Mouse (Mus musculus) liver, adult (tissue): ENCODE measurements at regions not wholly inside any gene's neighbourhood (a gene's known extent, or its start where the extent isn't known, plus 50 kb on each side); places are given as distances from the start of the nearest gene placed in this dataset.
A peak's percentile ranks its signal among the peaks of the same experiment; 100 is the strongest.

Experiments used
- GATA4 ChIP-seq: IDR thresholded peaks from 2 replicates; pipeline ENCODE4 v1.6.1; 2014; ENCODE audit warnings: mild to moderate bottlenecking, low read length; ENCODE audit not compliant: insufficient replicate concordance

GRCm38 (mm10) chr3:38281683-38282082 lies 203.0 kb downstream of the Ankrd50 start:
- no peak for TF ChIP-seq GATA4

- TF ChIP-seq GATA4 = no peak
Measured at GRCm38 (mm10) chr3:38280876-38281275, 203.8 kb downstream of the Ankrd50 start.

GRCm38 (mm10) chr3:38280105-38280504 lies 204.5 kb downstream of the Ankrd50 start:
- no peak for TF ChIP-seq GATA4

- no peak for TF ChIP-seq GATA4
Measured at GRCm38 (mm10) chr3:38276948-38277504, 207.6 kb downstream of the Ankrd50 start.

GRCm38 (mm10) chr3:38275321-38275720 lies 209.3 kb downstream of the Ankrd50 start:
- TF ChIP-seq GATA4 = peak; percentile 61; the same call in 1 of the 2 replicates

- TF ChIP-seq GATA4 = no peak
Measured at GRCm38 (mm10) chr3:38270742-38271141, 213.9 kb downstream of the Ankrd50 start.

GRCm38 (mm10) chr3:38268226-38268625 lies 216.4 kb downstream of the Ankrd50 start:
- TF ChIP-seq GATA4 = no peak

GRCm38 (mm10) chr3:38263261-38264141 lies 221.1 kb downstream of the Ankrd50 start:
- no peak for TF ChIP-seq GATA4

- TF ChIP-seq GATA4 = no peak
Measured at GRCm38 (mm10) chr3:38261326-38262075, 223.1 kb downstream of the Ankrd50 start.

- TF ChIP-seq GATA4 = no peak
Measured at GRCm38 (mm10) chr3:38257843-38258290, 226.8 kb downstream of the Ankrd50 start.

GRCm38 (mm10) chr3:38257076-38257842 lies 227.4 kb downstream of the Ankrd50 start:
- TF ChIP-seq GATA4 = no peak

GRCm38 (mm10) chr3:38255674-38256073 lies 229.0 kb downstream of the Ankrd50 start:
- no peak for TF ChIP-seq GATA4

- TF ChIP-seq GATA4 = no peak
Measured at GRCm38 (mm10) chr3:38254896-38255295, 229.7 kb downstream of the Ankrd50 start.

GRCm38 (mm10) chr3:38251592-38251991 lies 233.1 kb downstream of the Ankrd50 start:
- TF ChIP-seq GATA4 = no peak

- no peak for TF ChIP-seq GATA4
Measured at GRCm38 (mm10) chr3:38250552-38250951, 234.1 kb downstream of the Ankrd50 start.
